ENCODE assay signal across 9 mouse cellular contexts in the genomic region with DNA sequence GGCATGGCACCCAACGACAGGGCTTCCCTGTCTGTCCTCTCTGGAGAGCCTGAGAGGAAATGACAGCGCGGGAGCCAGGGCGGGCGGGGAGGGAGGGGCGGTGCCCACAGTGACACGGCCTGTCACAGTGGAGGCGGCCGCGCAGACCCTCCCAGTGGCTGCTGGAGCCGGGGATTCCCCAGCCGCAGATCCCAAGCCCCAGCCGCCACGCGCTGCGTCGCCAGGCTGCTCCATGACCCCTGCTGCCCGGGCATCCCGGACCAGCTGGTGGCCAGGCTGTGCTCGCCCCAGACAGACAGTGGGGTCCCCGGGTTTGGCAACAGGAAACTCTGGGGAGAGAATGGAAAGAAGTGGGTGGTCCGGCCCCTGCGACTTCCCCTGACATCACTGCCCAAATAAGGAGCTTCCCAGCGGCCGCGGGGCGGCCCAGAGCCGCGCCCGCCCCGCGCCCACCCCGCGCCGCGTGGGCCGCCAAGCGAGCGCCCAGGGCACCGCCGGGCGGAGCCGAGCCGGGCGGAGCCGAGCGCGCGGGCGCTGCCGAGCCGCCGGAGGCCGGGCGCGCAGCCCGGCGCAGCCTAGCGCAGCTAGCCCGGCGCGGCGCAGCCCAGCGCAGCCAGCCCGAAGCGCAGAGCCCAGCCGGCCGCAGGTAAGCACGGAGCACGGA. TPM values are rescaled to one million over a fixed set of nuclear protein-coding genes. Genes with fewer than 3 reads are reported as not detected.
DNase-seq lines count a peak whose midpoint lies in the region; ATAC-seq and TF ChIP-seq lines count a peak whose summit lies in the region.
"Had no signal": no experiment of that assay in that cellular context is flagged by ENCODE, and none has a peak within 500 bp of the region (broad histone marks: within the 10 kb centered on the region; RNA-seq: fewer than 3 reads in every experiment).

No protein-coding gene starts in this region.

- TF ChIP-seq POLR2A in heart, adult 2 months (IDR thresholded peaks at IDR 0.05; ENCODE audit: insufficient read depth, low read depth, low read length): no peak
- no peak for TF ChIP-seq POLR2A in small intestine, adult 2 months (IDR thresholded peaks at IDR 0.05; ENCODE audit: low read depth, low read length)

- TF ChIP-seq CTCF in heart, adult 2 months (IDR thresholded peaks at IDR 0.05): no peak
- no peak for TF ChIP-seq CTCF in small intestine, adult 2 months (IDR thresholded peaks at IDR 0.05; ENCODE audit: extremely low read depth, insufficient read length, insufficient replicate concordance, low read depth, low read length)

- no peaks in the 10 kb centered on the region for H3K79me2 ChIP-seq in heart, adult 2 months (replicated peaks; ENCODE audit: control insufficient read depth, insufficient read depth, low read length)

- H3K9ac ChIP-seq in heart, adult 2 months (ENCODE audit: low read depth, low read length): peak overlapping the region; percentile 75
- 0 out of 2 replicates have a peak overlapping the region, but pooled peaks have one; percentile 24 for H3K9ac ChIP-seq in midbrain, embryonic 11.5 days (ENCODE audit: low read length)

- no peaks in the 10 kb centered on the region for H3K27me3 ChIP-seq in heart, adult 2 months (ENCODE audit: control insufficient read depth, insufficient read depth, low read length)
- peaks cover 90% of the 10 kb centered on the region for H3K27me3 ChIP-seq in limb, embryonic 10.5 days (ENCODE audit: low read depth, poor library complexity, severe bottlenecking)
- peaks cover 31% of the 10 kb centered on the region for H3K27me3 ChIP-seq in midbrain, embryonic 11.5 days (ENCODE audit: control insufficient read depth, insufficient read depth, low read length)
- 0 out of 2 replicates have a peak, but pooled peaks cover 7% of the 10 kb centered on the region for H3K27me3 ChIP-seq in small intestine, adult 2 months (ENCODE audit: control insufficient read depth, insufficient read depth, low read length)

- peak overlapping the region; percentile 55 for H3K4me3 ChIP-seq in heart, adult 2 months
- peak overlapping the region; percentile 68 for H3K4me3 ChIP-seq in limb, embryonic 10.5 days
- H3K4me3 ChIP-seq in midbrain, embryonic 11.5 days (ENCODE audit: low read depth, low read length): peak overlapping the region; percentile 44
- peak overlapping the region; percentile 77 for H3K4me3 ChIP-seq in small intestine, adult 2 months (ENCODE audit: low read depth, low read length)

- ATAC-seq in midbrain, embryonic 11.5 days (ENCODE audit: low FRiP score): peak; percentile 75
- ATAC-seq in erythroid progenitor cell, adult 5-6 weeks (replicated peaks; ENCODE audit: low FRiP score, poor library complexity, severe bottlenecking): no peak

- no peaks in the 10 kb centered on the region for H3K36me3 ChIP-seq in heart, adult 2 months (ENCODE audit: control insufficient read depth, insufficient read depth, low read length)
- no peaks in the 10 kb centered on the region for H3K36me3 ChIP-seq in limb, embryonic 10.5 days
- H3K36me3 ChIP-seq in midbrain, embryonic 11.5 days (ENCODE audit: control insufficient read depth, insufficient read depth, low read length): no peaks in the 10 kb centered on the region
- no peaks in the 10 kb centered on the region for H3K36me3 ChIP-seq in small intestine, adult 2 months (ENCODE audit: control insufficient read depth, insufficient read depth, low read length)

- peak overlapping the region; percentile 85 for H3K4me2 ChIP-seq in midbrain, embryonic 11.5 days

- no peak for TF ChIP-seq EP300 in heart, adult 2 months (IDR thresholded peaks at IDR 0.05; ENCODE audit: insufficient read depth, low read depth, low read length)

- no peaks in the 10 kb centered on the region for H3K9me3 ChIP-seq in limb, embryonic 10.5 days (replicated peaks)
- H3K9me3 ChIP-seq in midbrain, embryonic 11.5 days (ENCODE audit: control insufficient read depth, low read length): no peaks in the 10 kb centered on the region

- 4% methylated on average over 69 of the region's 70 CpGs for WGBS in heart, adult 2 months
- WGBS in limb, embryonic 10.5 days: 10% methylated on average over 70 of the region's 70 CpGs
- WGBS in midbrain, embryonic 11.5 days: under 1% methylated on average over 57 of the region's 70 CpGs
- WGBS in small intestine, adult 2 months: 10% methylated on average over 70 of the region's 70 CpGs

- peaks cover 7% of the 10 kb centered on the region for H3K4me1 ChIP-seq in heart, adult 2 months (ENCODE audit: control insufficient read depth, insufficient read depth, low read length)
- H3K4me1 ChIP-seq in limb, embryonic 10.5 days: peaks cover 20% of the 10 kb centered on the region
- peaks cover 4% of the 10 kb centered on the region; the same call in 1 of the 2 replicates for H3K4me1 ChIP-seq in midbrain, embryonic 11.5 days (ENCODE audit: control insufficient read depth, insufficient read depth, low read length)
- peaks cover 6% of the 10 kb centered on the region for H3K4me1 ChIP-seq in small intestine, adult 2 months (ENCODE audit: control insufficient read depth, insufficient read depth, insufficient read length, low read length)

- intact Hi-C loops in heart, adult 2 months (cut with DNase I): no loop called here

- peak overlapping the region; percentile 55 for H3K27ac ChIP-seq in heart, adult 2 months
- H3K27ac ChIP-seq in limb, embryonic 10.5 days: peak overlapping the region; percentile 42; the same call in 1 of the 2 replicates
- no peak overlapping the region for H3K27ac ChIP-seq in midbrain, embryonic 11.5 days (ENCODE audit: low read depth, low read length)
- no peak overlapping the region for H3K27ac ChIP-seq in small intestine, adult 2 months (ENCODE audit: insufficient read depth, low read depth, low read length)

- DNase-seq in adrenal gland, adult 18-20 months (ENCODE audit: low spot score in 2 of 2): peak; percentile 47 to 66
- DNase-seq in embryo, embryonic 10.5 days (ENCODE audit: low spot score): peak; percentile 56
- DNase-seq in heart, adult 2 months: peak; percentile 73 to 81
- DNase-seq in kidney, adult 11 months: peak; percentile 44
- DNase-seq in limb, embryonic 10.5 days (ENCODE audit: low spot score): peak; percentile 61
- DNase-seq in midbrain, embryonic 11.5 days (ENCODE audit: low spot score, missing footprints): peak; percentile 90

RNA-seq across cellular contexts. Expression of a gene that starts 32.3 kb away (rescaled TPM):
- total RNA-seq in adrenal gland, adult 18-20 months (2021): not detected
- total RNA-seq in heart, adult 2 months (2021): not detected
- not detected in 2 replicates for polyA plus RNA-seq in heart, adult 2 months (2012; rRNA removed)
- polyA plus RNA-seq in limb, embryonic 10.5 days (2016; fragmentation: Nextera tagmentation; extraction: Ambion mirVana): not detected in 2 replicates
- polyA plus RNA-seq in midbrain, embryonic 11.5 days (2014; fragmentation: Nextera tagmentation; extraction: Ambion mirVana): not detected in 2 replicates
- not detected in 2 replicates for polyA plus RNA-seq in small intestine, adult 2 months (2012; rRNA removed)
- total RNA-seq in erythroid progenitor cell, adult 5-6 weeks (2015; ENCODE audit: low replicate concordance): not detected in 2 replicates
- not detected in 2 replicates for total RNA-seq in erythroid progenitor cell, adult 5-6 weeks (2017; ENCODE audit: low replicate concordance)
- polyA plus RNA-seq: large intestine, adult 2 months had no signal

Comparison
In these comparisons a context has a peak if more than half of its experiments do, and no peak if none do; other contexts are left out.
1. H3K27ac ChIP-seq: peak in heart, adult 2 months (single experiment) and limb, embryonic 10.5 days (single experiment); none in midbrain, embryonic 11.5 days (single experiment) and small intestine, adult 2 months (single experiment).
2. Peak in every context shown above with its lines, with median percentiles within 50 percentile points of each other: DNase-seq and H3K4me3 ChIP-seq.